Mouse (Mus musculus) kidney, adult 2 months (tissue): ENCODE measurements around the gene Acbd6. TPM values are rescaled to one million over a fixed set of nuclear protein-coding genes. Genes with fewer than 3 reads are reported as not detected.

Experiments
- DNase-seq: peaks from one replicate; pipeline ENCODE4 v3.0.0; 2021
- H3K27ac ChIP-seq: fragments of 200-500 bp; 2 replicates; pipeline ENCODE4 v1.5.1; 2012; ENCODE audit warnings: low read depth, low read length, control low read depth, inconsistent platforms; ENCODE audit not compliant: insufficient read depth
- H3K27me3 ChIP-seq: fragments of 200-500 bp; replicated peaks from 2 replicates; pipeline ENCODE4 v1.6.1; 2012; ENCODE audit warnings: mild to moderate bottlenecking, moderate library complexity, low read length, inconsistent platforms; ENCODE audit not compliant: control insufficient read depth, insufficient read depth
- H3K36me3 ChIP-seq: fragments of 200-500 bp; 2 replicates; pipeline ENCODE4 v1.6.1; 2012; ENCODE audit warnings: mild to moderate bottlenecking, moderate library complexity, low read length, inconsistent platforms; ENCODE audit not compliant: control insufficient read depth, insufficient read depth
- H3K4me1 ChIP-seq: fragments of 200-500 bp; 2 replicates; pipeline ENCODE4 v1.6.1; 2011; ENCODE audit warnings: low read length; ENCODE audit not compliant: control insufficient read depth, insufficient read depth
- H3K4me3 ChIP-seq: fragments of 200-500 bp; 2 replicates; pipeline ENCODE4 v1.5.1; 2011; ENCODE audit warnings: mild to moderate bottlenecking, low read depth, low read length, control low read depth; ENCODE audit not compliant: insufficient read depth
- CTCF ChIP-seq: fragments of 200-500 bp; conservative IDR thresholded peaks from 2 replicates; pipeline ENCODE4 v1.5.1; 2011; ENCODE audit warnings: low read depth, mild to moderate bottlenecking, control low read depth, low read length, moderate library complexity, mixed read lengths; ENCODE audit not compliant: insufficient read depth, insufficient read length
- POLR2A ChIP-seq: fragments of 200-500 bp; IDR thresholded peaks from one replicate; pipeline ENCODE4 v1.6.1; 2011; ENCODE audit warnings: low read depth, low read length, control low read depth
- WGBS: fragments of 180-500 bp; shearing (Covaris S2); methylation state at CpG from one replicate; pipeline ENCODE4 v1.1.7; 2018; 5-methylcytosine and 5-hydroxymethylcytosine counted together
- polyA plus RNA-seq: library from polyadenylated mRNA; depleted of rRNA; stranded (reverse); fragments of >200 nt; gene quantifications from 2 replicates; pipeline ENCODE4 v1.2.3, GENCODE M21; 2012

The Acbd6 gene
- polyA plus RNA-seq, 1 experiment: 75.4 TPM

DNA sequence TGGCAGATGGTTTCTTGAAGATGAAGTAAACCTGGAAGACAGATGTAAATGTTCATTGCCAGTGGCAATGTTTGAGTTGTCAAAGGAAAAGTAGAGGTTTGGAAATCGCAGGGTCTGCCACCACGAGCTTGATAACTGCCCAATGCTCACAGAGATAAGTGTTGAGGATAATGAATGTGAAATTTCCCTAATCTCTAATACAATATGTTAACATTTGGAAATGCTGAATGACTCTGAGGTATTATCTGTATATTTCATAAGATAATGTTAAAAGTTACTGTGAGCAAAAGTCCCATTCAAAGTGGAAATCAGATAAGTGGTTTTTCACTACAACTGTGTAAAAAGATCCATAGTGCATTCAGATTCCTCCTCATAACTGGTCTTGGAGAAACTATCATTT, 2.8 kb downstream of the Acbd6 start:
- WGBS: 90% methylated on average over 2 of the region's 2 CpGs
- H3K36me3 ChIP-seq: no peaks in the 10 kb centered on the region
- no peak overlapping the region for H3K27ac ChIP-seq
- DNase-seq: no peak
- H3K4me1 ChIP-seq: peaks cover 6% of the 10 kb centered on the region; the same call in 1 of the 2 replicates
- TF ChIP-seq CTCF (no peak), POLR2A (no peak)
- no peaks in the 10 kb centered on the region for H3K27me3 ChIP-seq
- no peak overlapping the region for H3K4me3 ChIP-seq

- TF ChIP-seq CTCF (no peak), POLR2A (no peak)
- WGBS: 68% methylated on average over 6 of the region's 6 CpGs
- H3K36me3 ChIP-seq: no peaks in the 10 kb centered on the region
Measured at GRCm38 (mm10) chr1:155562206-155562605, 4.3 kb downstream of the Acbd6 start.

GRCm38 (mm10) chr1:155564741-155565140, 6.8 kb downstream of the Acbd6 start:
- no peaks in the 10 kb centered on the region for H3K27me3 ChIP-seq
- no peaks in the 10 kb centered on the region; the same call in 1 of the 2 replicates for H3K36me3 ChIP-seq
- DNase-seq: peak; percentile 30
- no peaks in the 10 kb centered on the region for H3K4me1 ChIP-seq
- TF ChIP-seq POLR2A (no peak), CTCF (peak; percentile 79)
- no peak overlapping the region for H3K4me3 ChIP-seq
- WGBS: 32% methylated on average over 3 of the region's 3 CpGs
- H3K27ac ChIP-seq: no peak overlapping the region

More at GRCm38 (mm10) chr1:155562206-155562605, 4.3 kb downstream of the Acbd6 start:
- H3K27me3 ChIP-seq: no peaks in the 10 kb centered on the region
- DNase-seq: no peak
- H3K4me3 ChIP-seq: no peak overlapping the region
- H3K27ac ChIP-seq: no peak overlapping the region
- H3K4me1 ChIP-seq: peaks cover 4% of the 10 kb centered on the region; the same call in 1 of the 2 replicates

- no peak for DNase-seq
- 98% methylated on average over 9 of the region's 9 CpGs for WGBS
- no peak overlapping the region for H3K4me3 ChIP-seq
- H3K36me3 ChIP-seq: no peaks in the 10 kb centered on the region; the same call in 1 of the 2 replicates
- no peaks in the 10 kb centered on the region for H3K4me1 ChIP-seq
- H3K27ac ChIP-seq: no peak overlapping the region
- TF ChIP-seq CTCF (0 out of 2 replicates have a peak, but pooled peaks have one; percentile 22), POLR2A (no peak)
- H3K27me3 ChIP-seq: no peaks in the 10 kb centered on the region
Measured at GRCm38 (mm10) chr1:155568133-155568532, 10.2 kb downstream of the Acbd6 start.

DNA sequence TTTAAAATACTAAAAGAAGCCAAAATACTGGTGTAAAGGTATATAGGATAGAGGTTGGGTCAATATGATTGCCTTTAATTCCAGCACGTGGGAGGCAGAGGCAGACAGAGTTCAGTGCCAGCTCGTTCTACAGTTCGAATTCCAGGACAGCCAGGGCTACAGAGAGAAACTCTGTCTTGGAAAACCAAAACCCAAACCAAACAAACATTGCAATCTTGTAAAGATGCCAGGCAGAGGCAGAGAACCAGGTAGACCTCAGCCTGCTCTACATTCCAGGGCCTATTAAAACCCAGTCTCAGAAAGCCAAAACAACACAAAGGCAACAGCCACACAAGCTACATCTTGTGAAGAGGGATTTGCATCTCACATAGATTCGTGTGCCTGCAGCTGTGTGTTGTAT, 11.4 kb downstream of the Acbd6 start:
- H3K27ac ChIP-seq: no peak overlapping the region
- H3K4me1 ChIP-seq: no peaks in the 10 kb centered on the region
- H3K36me3 ChIP-seq: no peaks in the 10 kb centered on the region; the same call in 1 of the 2 replicates
- H3K4me3 ChIP-seq: no peak overlapping the region
- 64% methylated on average over 4 of the region's 4 CpGs for WGBS
- no peak for DNase-seq
- H3K27me3 ChIP-seq: no peaks in the 10 kb centered on the region
- TF ChIP-seq POLR2A: no peak
- TF ChIP-seq CTCF: no peak

GRCm38 (mm10) chr1:155574966-155575673, 17.2 kb downstream of the Acbd6 start:
- 0 out of 2 replicates have a peak, but pooled peaks have one; percentile 17 for TF ChIP-seq CTCF
- no peak for TF ChIP-seq POLR2A
- WGBS: 31% methylated on average over 7 of the region's 7 CpGs
- Histone ChIP-seq H3K27ac (no peak overlapping the region), H3K4me1 (no peaks in the 10 kb centered on the region), H3K36me3 (no peaks in the 10 kb centered on the region), H3K27me3 (no peaks in the 10 kb centered on the region), H3K4me3 (no peak overlapping the region)
- DNase-seq: peak; percentile 63

DNA sequence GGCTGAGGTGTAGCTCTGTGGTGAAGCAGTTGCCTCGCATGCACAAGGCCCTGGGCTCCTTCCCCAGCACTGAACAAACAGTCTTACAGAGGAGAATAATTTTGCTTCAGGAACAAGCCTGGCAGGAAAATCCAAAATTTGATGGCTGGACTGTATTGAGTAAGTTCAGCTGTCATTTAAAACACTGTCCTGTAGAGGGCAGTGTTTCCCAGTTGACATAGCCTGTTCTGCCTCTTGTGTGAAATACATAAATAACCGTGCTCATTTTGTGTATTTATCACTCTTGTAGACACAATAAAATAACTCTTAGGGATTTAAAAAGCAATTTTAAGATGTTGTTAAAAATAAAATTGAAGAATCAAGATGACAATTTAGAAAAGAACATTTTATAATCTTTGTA, 18.5 kb downstream of the Acbd6 start:
- 0 out of 2 replicates have a peak, but pooled peaks have one; percentile 19 for TF ChIP-seq CTCF
- TF ChIP-seq POLR2A: no peak
- Histone ChIP-seq H3K36me3 (no peaks in the 10 kb centered on the region), H3K4me3 (no peak overlapping the region), H3K27ac (no peak overlapping the region), H3K27me3 (no peaks in the 10 kb centered on the region), H3K4me1 (no peaks in the 10 kb centered on the region)
- WGBS: 27% methylated on average over 2 of the region's 2 CpGs
- DNase-seq: peak; percentile 32

GRCm38 (mm10) chr1:155577316-155577715, 19.4 kb downstream of the Acbd6 start:
- no peak overlapping the region for H3K27ac ChIP-seq
- H3K4me1 ChIP-seq: no peaks in the 10 kb centered on the region
- TF ChIP-seq CTCF: no peak
- no peak for TF ChIP-seq POLR2A
- no peak overlapping the region for H3K4me3 ChIP-seq
- no peaks in the 10 kb centered on the region for H3K36me3 ChIP-seq
- H3K27me3 ChIP-seq: no peaks in the 10 kb centered on the region
- no peak for DNase-seq
- WGBS: 75% methylated on average over 2 of the region's 2 CpGs
